Mouse (Mus musculus) cerebellum, adult 18-20 months (tissue): ENCODE measurements around the gene Tubal3.

ENCODE experiments used
- DNase-seq, 2 experiments: peaks; one replicate each; pipeline ENCODE4 v3.0.0; 2021

Tubal3 gene

DNA sequence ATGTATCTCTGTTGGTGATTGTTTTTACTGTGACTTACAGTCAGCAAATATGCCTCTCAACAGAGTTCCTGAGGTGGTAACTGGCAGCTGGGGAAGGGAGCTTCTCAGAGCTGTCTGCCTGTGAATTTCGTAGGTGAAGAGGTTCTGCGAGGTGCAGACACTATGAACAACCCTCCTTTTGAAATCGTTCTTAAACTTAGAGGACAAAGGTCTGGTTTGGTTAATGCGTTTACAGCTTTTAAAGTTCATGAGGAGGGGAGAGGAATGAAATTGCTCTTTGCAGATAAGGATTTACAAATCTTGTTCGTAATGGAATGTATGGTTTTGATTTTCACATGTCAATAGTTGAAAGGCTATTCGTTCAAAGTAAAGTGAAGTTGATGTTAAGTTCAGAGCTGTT, 7.6 kb downstream of the Tubal3 start:
- DNase-seq, result no peak

DNA sequence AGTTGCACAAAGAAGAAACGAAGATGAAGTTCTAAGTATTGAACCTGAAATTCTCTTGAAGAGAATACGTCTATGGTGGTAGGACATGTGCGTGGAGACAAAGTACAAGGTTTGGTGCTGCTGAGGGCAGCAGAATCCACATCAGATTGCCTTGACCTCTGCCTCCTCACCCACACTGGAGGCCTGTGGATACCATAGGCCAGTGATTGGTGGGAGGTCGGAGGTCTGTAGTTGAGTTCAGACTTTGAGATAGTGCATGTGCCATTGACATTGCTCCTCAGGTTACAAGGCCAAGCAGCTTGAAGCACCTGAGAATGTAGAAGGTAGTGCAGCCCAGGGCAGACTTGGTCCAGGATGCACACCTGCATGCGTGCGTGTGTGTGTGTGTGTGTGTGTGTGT, 8.0 kb downstream of the Tubal3 start:
- no peak for DNase-seq

DNA sequence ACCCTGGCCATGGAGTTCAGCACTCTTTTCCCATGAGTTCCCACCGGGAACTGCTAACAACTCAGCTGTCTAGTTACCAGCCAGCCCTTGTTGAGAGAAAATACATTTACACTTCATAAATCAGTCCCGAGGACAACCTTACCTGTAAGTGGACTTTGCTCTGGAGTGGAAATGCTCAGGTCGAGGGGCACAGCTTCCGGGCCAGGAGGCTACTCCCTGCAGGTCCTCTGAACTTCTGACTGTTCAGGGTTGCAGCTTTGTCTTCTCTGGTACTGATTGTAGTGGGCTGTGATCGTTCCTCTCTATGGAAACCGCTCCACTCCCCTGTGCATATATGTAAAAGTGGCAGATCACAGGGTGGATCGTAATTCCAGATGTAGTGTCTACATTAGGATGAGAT, 26.6 kb downstream of the Tubal3 start:
- no peak for DNase-seq

DNA sequence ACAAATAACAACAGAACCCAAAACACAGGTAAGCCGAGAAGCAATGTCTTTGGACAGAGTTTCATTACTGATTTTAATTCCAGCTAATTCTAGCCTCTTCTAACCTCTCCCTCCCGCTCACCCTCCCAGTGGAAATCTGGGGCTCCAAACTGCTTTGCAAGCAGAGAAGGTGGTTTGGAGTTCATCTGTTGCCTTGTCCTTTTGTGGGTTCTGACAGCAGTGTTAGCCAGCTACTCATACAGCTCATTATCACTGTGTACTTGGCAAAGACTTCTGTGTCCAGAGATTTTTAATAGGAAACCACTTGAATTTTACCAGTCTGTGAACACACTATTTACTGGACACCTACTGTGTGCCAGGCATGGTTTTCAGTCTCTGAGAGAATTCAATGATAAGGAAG, 27.2 kb downstream of the Tubal3 start, which contains the start of gene Ucn3:
Gene Ucn3 (minus strand): TSS at position 101 of the 400 bp plus-strand sequence.
- no peak for DNase-seq

DNA sequence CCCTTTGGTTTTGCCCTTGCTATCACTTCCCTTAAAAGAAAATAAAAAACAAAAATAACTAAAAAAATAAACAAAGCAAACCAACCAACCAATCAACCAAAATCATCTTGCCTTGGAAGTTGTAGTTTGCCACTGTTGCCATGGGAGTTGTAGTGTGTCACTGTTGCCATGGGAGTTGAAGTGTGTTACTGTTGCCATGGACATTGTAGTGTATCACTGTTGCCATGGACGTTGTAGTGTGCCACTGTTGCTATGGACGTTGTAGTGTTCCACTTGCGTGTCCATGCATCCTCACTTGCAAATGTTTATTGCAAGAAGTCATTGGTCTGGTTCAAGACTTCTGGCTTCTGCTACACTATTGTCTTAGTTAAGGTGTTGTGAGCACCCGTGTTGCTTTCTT, 29.2 kb downstream of the Tubal3 start:
- no peak for DNase-seq

DNA sequence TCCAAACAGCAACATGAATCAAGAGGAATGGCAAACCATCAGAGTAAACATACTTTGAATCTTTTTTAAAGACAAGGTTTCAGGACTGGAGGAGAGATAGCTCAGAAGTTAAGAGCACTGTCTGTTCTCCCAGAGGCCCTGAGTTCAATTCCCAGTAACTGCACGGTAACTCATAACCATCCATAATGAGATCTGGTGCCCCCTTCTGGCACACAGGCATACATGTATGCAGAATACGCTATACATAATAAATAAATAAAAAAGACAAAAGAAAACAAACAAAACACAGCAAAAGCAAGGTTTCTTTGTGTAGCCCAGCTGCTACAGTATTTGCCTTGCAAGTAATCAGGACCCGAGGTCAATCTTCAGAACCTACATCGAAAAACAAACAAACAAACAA, 31.4 kb downstream of the Tubal3 start:
- no peak for DNase-seq

DNA sequence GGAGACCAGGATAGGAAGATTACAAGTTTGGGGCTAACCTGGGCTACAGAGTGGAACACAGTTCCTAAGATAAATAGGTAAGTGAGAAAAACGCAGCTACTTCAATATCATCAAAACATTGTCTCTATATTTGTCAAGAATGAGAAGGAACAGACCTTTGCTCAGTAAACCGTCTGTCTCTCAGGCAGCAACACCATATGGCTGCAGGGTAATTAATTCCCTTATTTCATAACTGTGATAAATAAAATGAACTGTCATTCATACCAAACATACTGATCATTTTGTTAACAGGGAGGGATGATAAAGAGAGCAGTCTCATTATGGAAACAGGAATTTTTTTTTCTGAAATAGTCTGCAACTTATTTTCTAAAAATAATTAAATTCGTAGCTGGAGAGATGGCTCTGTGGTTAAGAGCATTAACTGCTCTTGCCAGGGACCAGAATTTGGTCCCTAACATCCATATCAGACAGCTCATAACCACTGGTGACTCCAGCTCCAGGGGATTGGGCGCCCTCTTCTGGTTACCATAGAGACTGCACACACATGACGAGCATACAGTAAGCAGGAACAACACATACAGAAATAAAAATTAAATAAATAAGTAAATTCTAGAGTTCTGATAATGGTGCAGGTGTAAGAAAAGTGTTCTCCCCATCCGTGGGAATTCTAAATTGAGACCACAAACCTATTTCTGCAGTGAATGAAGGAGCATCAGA, 33.3 kb downstream of the Tubal3 start:
- no peak for DNase-seq

DNA sequence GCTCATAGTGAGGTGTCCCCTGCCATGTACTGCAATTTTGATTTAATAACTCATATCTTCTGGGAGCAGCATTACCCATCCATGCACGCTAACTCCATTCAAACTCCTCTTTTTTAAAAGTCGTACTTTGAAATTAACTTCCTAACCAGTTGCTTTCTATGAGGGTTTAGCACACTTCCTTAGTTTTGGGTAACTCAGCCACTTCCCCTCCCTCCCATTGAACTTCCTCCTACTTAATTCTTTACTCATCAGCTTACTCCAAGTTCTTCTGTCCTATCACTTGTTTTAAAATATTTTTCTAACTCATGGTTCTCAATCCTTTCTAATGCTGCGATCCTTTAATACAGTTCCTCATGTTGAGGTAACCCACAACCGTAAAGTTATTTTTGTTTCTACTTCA, 50.8 kb downstream of the Tubal3 start:
- DNase-seq, result no peak
